Mouse (Mus musculus) gastrocnemius, adult 18-20 months (tissue): ENCODE measurements around the gene Erp27. TPM values are rescaled to one million over a fixed set of nuclear protein-coding genes. Genes with fewer than 3 reads are reported as not detected.
"Not testable (repeated sequence)": the region's sequence is repeated elsewhere in the genome, so short reads cannot be mapped to it uniquely, and the experiment has no call there.

ENCODE experiments used
- DNase-seq: peaks from one replicate; pipeline ENCODE4 v3.0.0; 2021; ENCODE audit warnings: low spot score
- long read RNA-seq, 2 experiments: library from polyadenylated mRNA; stranded (forward); transcript quantifications; one replicate each; pipeline ENCODE4 v2.0.0; 2021
- total RNA-seq, 2 experiments: library from RNA; stranded (reverse); gene quantifications; 2 replicates each; pipeline ENCODE4 v1.2.3; 2021

Gene Erp27
- not detected for total RNA-seq
- long read RNA-seq, experiment 1, result 0 reads
- long read RNA-seq, experiment 2, result 0 reads

DNA sequence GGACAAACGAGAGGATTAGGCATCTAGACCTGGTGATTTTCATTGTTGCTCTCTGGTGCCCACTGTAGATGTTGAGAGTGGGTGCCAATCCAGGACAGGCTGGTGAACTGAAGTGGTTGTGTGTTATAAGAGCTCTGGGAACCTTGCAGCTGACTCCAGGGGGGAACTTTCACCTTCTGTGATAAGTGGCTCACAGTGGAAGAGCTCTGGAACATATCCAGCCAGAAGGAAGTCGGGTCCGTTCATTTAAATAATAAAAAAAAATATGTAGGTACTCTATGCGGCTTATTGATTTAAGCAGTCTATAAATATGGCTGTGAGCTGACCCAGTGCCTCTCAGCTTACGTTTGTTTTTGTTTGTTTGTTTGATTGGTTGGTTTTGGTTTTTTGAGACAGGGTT is at the start of gene Erp27:
Erp27 (minus strand) TSS at position 101 of the 400 bp plus-strand sequence.
- no peak for DNase-seq

DNA sequence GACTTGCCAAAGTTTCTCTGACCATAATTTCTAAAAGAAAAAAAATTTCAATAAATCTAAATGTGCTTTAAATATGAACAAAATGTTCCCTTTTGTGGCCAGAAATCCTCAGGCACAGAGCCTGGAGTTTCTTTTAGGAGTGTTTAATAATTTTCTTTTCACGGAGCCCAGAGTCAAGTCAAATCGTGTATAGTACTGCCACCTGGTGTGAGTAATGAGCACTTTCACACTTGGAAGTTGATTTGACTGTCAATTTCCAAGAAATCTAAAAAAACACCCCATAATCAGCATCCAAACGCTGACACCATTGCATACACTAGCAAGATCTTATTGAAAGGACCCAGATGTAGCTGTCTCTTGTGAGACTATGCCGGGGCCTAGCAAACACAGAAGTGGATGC is 46.9 kb upstream of the Erp27 start:
- not testable (repeated sequence) for DNase-seq

DNA sequence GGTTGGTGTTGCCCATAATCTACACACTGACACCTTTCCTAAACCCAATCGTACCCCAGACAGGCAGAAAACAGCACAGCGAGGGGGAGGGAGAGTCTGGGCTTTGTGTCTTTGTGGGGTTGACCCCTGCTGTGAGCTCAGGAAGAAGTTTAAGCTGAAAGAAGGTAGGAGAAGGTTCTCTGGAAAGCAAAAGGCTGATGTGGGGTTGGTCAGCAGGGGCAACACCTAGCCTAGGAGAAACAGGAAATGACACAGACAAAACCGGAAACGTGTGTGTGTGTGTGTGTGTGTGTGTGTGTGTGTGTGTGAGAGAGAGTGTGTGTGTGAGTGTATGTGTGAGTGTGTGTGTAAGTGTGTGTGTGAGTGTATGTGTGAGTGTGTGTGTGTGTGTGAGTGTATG is 45.5 kb upstream of the Erp27 start:
- DNase-seq, result no peak

DNA sequence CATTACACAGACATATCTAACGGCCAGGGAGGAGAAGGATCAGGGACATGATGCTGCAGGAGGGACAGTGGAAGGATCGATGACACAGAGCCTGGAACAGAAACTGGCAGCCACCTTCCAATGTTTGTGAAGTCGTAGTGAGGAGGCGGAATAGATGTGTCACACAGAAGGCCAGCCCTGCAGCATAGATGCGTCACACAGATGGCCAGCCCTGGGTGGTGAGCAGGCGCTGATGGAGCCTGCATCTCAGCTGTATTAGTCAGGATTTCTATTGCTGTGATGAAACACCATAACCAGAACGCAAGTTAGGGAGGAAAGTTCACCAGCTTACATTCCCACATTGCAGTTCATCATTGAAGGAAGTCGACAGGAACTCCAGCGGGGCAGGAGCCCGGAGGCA is 43.9 kb upstream of the Erp27 start:
- no peak for DNase-seq

DNA sequence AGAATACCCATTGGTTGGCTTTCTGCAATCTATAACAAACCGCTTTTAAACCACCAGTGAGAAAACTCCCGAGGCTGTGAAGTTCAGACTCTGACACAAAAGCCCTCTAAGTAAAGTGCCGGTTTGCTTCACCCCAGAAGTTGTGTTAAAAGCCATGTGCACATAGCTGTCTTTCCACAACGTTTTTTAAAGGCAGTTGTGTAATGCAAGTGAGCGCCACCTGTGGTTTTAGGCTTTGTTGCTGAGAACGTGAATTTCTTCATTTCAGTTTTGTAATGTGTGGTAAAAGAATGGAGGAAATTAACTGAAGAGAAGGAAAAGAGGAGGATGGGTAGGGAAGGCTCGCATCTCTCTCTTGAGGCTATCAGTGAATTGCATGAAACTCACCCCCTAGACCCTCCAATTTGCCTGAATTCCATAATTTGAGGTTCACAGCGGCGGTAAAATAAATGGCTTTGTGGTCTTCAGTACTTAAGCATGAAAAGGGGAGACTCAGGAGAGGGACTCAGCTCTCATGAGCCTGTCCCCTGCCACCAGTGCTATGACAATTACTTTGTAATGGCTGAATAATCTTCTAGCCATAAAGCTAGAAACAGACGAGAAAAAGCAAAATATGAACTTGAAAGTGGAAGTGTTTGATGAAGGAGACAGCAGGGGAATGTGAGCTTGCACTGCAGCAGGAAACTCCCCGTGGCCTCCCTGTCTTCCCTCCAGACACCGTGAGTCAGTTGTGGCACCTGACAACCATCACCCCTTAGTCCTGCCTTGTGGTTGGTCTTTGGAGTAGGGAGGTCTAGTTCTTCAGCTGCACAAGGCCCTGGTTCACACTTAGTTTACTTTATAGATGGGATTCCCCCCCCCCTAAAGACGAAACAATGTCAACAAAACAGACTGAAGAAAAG is 42.9 kb upstream of the Erp27 start:
- DNase-seq, result no peak

DNA sequence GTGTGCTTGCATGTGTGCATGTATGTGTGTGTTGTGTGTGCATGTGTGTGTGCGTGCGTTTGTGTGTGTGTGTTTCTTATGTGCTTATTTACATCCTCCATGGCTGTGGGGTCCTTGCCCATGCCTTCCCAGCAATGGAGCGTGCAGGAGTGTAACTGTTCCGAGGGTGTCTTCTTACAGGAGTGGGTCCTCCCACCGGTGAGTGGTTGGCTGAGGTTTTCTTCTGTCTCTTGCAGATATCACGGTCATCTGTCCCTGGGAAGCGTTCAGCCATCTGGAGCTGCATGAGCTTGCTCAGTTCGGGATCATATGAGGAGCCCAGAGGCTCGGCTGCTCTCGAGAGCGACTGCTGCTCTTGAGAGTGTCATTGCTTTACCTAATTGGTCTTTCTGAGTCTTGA is 41.0 kb upstream of the Erp27 start:
- no peak for DNase-seq

DNA sequence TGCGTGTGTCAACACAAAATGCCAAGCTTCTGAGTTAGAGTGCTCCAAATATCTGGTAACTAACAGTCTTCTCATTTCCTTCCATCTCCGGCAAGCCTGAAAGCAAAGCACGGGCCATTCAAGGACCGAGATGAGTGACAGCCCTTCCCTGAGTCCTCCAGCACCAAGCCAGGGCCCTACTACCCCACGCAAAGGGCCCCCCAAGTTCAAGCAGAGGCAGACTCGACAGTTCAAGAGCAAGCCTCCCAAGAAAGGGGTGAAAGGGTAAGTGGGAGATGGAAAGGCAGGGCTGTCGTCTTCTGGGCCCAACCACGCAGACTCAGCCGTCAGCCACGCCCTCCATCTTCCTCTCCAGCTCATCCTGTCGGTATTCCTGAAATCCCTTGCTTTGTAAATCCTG is 37.2 kb upstream of the Erp27 start:
- no peak for DNase-seq

DNA sequence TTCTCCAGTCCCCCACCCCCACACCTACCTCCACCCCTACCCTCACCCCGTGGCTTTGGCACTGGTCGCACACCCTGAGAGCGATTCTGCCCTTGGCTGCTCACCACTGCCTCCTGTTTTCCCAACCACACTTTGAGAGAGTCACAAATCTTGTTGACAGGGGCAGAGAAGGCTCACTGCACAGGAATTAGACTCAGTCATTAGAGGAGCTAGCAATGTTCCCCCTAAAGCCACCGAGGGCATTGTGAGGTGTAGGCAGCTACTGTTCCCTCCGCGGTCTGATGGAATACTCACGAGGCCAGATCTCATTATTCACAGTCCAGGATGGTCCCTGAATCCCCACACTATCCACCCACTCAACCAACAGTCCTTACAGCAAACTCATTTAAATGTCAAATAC is 35.1 kb upstream of the Erp27 start:
- no peak for DNase-seq

DNA sequence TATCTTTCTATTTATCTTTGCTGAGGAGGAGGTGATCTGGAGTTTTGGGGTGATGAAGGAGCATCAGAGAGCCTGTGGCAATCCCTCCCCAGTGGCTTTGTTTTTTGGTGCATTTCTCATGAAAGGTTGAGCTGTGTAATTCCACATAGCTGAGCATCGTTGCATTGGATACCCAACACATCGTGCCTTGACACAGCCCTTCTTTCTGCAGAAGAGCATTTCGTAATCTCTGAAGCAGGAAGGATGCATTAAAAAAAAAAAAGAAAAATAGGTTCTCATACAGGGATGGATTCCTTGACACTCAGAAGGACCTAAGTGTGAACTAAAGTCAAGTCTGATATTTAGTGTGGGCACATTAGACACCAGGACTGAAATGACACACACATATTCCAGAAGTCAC is 33.3 kb upstream of the Erp27 start:
- DNase-seq, result no peak

DNA sequence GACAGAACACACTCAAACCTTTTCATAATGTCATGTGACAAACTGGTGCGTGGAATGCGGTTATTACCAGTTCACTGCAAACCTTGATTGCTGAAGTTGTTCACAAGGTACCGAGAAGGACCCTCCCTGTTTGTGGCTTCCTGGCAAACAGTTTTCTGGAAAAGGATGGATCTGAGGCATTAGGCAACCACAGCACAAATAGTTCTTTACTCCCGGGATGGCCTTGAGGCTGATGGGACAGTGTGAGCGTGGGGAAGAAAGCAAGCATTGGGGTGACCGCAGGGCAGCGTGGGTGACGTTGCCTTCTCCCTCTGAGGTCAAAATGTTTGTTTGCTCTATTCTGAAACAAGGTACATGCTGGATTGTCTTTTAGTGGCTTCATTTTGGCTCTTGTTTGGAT is 32.7 kb upstream of the Erp27 start:
- DNase-seq, result no peak

DNA sequence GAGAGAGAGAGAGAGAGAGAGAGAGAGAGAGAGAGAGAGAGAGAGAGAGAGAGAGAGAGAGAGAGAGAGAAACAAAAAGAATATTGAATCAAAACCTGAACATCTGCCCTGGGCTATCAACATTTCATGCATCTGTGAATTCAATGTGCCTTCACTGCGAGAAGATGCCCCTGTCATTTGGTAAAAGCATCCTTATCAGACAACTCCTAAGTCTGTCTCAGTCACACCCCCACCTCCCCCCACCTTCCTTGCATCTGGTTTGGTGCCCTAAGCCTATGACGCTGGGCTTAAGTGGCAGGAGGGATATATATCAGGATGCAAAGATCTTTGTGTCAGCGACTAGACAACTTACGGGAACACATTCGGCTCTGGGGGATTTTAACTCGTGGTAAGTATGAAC is 32.2 kb upstream of the Erp27 start:
- DNase-seq, result no peak

DNA sequence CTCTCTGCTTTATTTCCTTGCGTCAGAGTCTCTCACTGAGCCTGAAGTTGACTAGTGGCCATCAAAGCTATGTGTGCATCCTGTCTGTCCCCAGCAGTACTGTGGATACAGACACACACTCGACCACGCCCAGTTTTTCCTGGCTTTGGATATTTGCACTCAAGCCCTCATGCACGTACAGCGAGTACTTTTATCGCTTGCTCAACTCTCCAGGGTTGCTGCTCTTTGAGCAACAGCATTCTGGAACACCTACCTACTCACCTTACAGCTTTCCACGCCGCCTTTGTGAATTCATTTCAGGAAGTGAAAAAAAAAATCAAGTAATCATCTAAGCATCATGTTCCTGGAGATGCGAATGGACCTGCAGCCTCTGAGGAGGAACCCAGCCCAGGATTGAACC is 30.9 kb upstream of the Erp27 start:
- DNase-seq, result no peak

DNA sequence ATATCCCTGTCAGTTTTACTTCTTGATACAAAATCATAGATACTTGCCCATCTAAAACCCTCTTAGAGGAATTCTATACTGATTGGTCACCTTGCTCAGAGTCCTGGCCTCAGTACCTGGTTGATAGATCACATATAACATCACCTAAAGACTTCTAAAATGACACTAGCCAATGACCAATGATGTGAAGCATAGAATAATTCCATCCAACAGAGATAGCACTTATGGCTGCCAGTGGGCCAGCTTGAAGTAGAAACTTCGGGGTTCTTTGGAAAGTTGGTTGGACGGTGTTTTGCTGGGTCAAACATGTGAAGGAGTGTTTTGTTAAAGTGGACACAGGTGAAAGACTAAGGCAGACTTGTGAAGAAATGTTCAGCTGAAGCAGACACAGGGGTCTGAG is 28.2 kb upstream of the Erp27 start:
- DNase-seq, result no peak

DNA sequence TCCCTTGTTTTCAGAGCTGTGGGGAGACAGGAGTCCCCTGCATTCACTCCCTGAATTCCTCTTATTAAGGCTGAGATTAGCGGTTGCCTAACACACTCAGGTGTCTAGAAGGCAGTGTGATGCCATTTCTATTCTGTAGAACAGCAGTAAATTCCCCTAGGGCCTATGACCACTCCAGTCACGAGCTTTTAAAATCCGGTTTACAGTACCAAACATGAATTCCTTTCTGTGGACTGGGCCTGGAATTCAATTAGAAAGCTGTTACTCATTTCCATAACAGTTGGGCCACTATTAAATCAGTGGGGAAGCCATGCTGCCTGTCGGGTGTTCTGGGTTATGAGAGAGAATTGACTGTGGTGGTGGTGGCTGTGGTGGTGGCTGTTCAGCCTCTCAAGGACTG is 25.7 kb upstream of the Erp27 start:
- DNase-seq, result no peak

DNA sequence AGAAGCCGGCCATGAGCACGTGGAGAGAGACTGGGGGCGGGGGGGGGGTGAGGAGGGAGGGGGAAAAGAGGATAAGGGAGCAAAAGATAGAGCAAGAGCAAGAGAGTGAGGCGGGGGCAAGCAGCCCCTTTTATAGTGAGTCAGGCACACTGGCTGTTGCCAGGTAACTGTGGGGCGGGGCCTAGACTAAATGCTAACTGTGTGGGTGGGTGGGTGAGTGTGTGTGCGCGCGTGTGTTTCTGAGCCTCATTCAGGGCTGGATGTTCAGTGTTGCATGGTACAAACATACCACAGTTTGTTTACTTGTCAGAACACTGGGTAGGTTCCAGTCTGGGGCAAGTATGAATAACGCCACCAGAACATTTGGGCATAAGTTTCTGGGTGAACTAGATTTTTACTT is 25.0 kb upstream of the Erp27 start:
- DNase-seq, result no peak

DNA sequence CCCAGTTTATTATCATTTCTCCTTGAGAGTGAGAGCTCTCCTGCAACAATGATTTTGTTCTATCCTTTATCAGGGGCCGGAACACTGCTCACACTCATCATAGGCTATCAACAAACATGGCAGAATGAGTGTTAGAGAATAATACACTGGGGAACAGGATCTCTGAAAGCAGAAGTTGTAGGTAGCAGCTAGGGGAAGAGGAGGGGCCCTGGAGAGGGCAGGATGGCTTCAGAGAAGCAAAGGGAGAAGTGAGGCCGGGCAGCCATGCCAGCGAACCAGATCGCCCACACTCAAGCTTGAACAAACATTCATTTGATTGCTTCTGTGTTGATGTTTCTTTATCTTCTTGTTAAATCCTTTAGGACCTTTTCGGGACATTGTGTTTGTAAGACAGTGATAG is 24.3 kb upstream of the Erp27 start:
- DNase-seq, result no peak

DNA sequence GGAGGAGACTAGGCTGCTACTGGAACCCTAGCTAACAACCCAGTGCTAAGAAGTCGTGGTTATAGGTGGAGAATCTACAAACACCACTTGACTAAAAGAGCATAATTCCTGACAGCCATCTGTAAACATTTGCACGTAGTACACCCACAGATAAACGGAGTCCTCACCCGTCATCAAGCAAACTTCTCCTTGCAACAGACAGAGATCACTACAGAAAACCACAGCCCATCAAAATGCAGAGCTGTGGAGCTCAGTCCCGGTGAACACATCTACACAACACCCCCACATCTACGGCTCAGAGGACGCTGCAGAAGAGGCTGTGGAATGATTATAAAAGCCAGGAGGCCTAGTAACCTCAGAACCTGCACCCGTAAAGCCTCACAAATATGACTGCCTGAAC is 22.5 kb upstream of the Erp27 start:
- no peak for DNase-seq

DNA sequence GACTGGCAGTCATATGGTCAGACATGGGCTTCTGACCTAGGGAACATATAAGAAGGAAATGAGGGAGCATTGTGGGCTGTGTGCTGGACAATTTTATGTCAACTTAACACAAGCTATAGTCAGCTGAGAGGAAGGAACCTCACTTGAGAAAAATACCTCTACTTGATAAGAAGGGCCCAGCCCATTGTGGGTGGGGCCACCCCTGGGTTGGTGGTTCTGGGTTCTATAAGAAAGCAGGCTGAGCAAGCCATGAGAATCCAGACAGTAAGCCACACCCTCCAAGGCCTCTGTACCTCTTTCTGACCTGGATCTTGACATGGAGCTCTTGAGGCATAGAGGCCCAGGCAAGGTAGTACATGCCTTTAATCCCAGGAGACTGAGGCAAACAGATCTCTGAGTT is 21.4 kb upstream of the Erp27 start:
- no peak for DNase-seq

DNA sequence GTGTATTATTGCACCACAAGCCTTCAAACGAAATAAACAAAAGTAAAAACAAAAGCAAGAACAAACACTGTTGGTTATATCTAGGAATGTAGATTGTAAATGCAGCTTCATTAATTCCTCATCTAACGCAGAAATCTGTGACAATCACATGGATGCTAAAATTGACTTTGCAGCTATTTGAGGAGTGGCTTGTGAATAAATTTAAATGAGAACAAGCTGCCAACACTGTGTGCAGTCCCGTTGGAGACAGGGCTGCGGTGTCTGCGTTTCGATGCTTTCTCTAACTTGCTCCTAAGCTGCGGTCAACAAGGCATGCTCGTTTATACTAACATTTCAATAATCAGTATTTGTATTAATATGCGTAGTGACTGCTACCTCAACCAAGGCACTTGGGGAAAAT is 20.3 kb upstream of the Erp27 start:
- no peak for DNase-seq

DNA sequence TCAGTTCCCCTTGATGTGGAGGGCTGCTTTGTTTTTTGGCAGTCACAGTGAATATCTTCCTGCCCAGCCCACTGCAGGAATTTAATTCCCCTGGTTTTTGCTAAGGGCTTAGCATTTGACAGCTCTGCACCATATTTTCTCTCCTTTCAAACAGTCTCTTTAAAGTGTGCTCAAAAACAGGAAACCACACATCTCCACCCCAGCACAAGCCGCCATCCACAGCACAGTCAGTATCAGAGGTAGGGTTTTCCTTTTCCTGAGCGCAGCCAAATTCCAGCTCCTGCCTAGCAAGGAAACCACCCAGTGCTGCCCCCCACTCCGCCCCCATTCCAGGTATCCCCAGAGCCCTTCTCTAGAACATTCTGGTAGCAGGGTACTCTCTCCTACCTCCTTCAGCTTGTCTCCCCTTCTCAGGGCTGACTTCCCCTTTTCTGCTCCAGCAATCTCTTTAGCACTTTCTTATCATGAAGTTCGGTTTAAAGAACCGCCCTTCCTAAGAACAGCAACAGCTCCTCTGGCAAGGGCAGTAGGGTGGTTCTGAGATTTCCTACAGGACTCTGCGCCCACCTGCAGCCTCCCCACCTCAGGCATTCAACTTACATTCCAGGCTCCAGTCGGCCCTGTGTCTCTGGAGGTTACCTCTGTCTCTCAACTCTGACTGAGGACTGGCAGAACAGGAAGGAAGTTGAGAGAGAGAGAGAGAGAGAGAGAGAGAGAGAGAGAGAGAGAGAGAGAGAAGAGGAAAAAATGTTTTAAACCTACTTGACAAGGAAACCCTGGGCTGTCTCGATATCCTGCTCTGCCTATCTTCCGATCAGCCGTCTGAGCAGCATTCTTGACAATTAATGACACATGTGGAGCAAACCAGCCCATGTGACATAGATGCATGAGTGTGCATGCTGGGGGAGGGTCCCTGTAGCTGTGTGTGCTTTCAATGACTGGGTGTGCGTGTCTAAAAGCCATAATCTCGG is 19.4 kb upstream of the Erp27 start, which contains the start of gene Arhgdib:
Arhgdib (minus strand) TSS at position 849 of the 971 bp plus-strand sequence.
- no peak for DNase-seq

DNA sequence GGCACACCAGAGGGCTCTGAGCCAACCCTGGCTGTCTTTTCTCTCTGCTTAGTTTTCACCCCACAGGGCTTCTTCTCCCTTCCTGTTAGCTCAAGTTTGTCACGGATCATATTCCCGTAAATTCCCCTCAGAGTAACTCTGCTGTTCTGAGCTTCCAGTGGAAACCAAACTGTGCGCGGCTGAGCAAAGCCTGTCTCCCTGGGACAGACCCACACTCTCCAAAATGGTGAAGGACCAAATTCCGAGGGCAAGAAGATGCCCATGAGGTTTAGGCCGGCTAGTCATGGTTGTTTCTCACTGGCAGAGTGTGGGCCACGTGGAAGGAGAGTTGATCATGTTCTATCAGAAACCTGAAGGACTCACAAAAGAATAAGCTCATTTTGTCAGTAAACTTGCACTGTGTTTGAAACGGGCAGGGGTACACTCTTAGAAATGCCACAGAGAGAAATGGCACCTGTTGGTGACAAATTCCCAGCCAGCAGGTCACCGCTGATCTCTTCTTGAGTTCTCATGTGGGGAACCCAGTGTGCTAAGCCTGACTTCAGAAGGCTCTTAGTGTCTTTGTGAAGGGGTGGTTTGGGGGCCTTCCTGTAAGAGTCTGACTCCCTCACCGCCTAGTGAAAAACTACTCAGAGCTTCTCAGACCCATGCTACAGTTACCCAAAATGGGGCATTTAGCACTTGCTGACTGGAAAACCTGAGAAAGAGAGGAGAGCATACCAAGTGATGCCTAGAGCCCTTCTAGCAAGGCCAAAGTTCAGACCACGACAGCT is 18.4 kb upstream of the Erp27 start:
- DNase-seq, result no peak
